Mouse (Mus musculus) adrenal gland, adult 18-20 months (tissue): ENCODE measurements at regions not wholly inside any gene's neighbourhood (a gene's known extent, or its start where the extent isn't known, plus 50 kb on each side); places are given as distances from the start of the nearest gene placed in this dataset.

Experiments
- DNase-seq, 2 experiments: peaks; one replicate each; pipeline ENCODE4 v3.0.0; 2021 to 2022; ENCODE audit warnings: low spot score in 2 of 2

GRCm38 (mm10) chr14:12876417-12877336 lies 53.8 kb upstream of the Cadps start:
- DNase-seq: no peak
